8 mouse cellular contexts compared by ENCODE assay signal in genomic region chr5:24902835-24903234, GRCm38 (mm10).
A peak's percentile ranks its signal among the peaks of the same experiment; 100 is the strongest.
DNase-seq lines count a peak whose midpoint lies in the region; ATAC-seq and TF ChIP-seq lines count a peak whose summit lies in the region.

No protein-coding gene starts in this region.

- no peak overlapping the region for H3K27ac ChIP-seq in forebrain, embryonic 11.5 days (ENCODE audit: low read depth, low read length)

- CTCF ChIA-PET in Patski (lab: Charles Lee): interaction anchor here (1.4 kb wide), 1 partner anchor 18 kb away, joined by 4 read pairs; no protein-coding TSS in a partner anchor

- POLR2A ChIA-PET in Patski (lab: Charles Lee): no interaction called here

- 28% methylated on average over 4 of the region's 4 CpGs for WGBS in forebrain, embryonic 11.5 days

- no peaks in the 10 kb centered on the region for H3K27me3 ChIP-seq in Patski
- H3K27me3 ChIP-seq in forebrain, embryonic 11.5 days (ENCODE audit: control insufficient read depth, insufficient read depth, low read length): no peaks in the 10 kb centered on the region

- no peak for ATAC-seq in Patski
- ATAC-seq in forebrain, embryonic 11.5 days (replicated peaks; ENCODE audit: low FRiP score): no peak

- no peak overlapping the region for H3K9ac ChIP-seq in forebrain, embryonic 11.5 days (ENCODE audit: low read length)

- in situ Hi-C loops in Patski (cut with MboI; ENCODE audit: low pct_unique_long_range_greater_than_20kb): no loop called here

- H3K4me2 ChIP-seq in forebrain, embryonic 11.5 days (ENCODE audit: low read depth, low read length, severe bottlenecking): no peak overlapping the region

- H3K4me3 ChIP-seq in forebrain, embryonic 11.5 days (ENCODE audit: low read depth, low read length): no peak overlapping the region

- no peaks in the 10 kb centered on the region for H3K9me3 ChIP-seq in forebrain, embryonic 11.5 days (ENCODE audit: control insufficient read depth, low read length)

- DNase-seq in layer of hippocampus, postnatal 10 days (ENCODE audit: low spot score in 2 of 2): peak; percentile 29 to 37
- no peak for DNase-seq in layer of hippocampus, adult 8-10 months (ENCODE audit: low spot score in 2 of 2)
- DNase-seq in Patski (ENCODE audit: low read depth, low spot score): no peak
- peak; percentile 66 for DNase-seq in embryo, embryonic 11 days
- DNase-seq in kidney, postnatal 10 days: peak; percentile 52
- DNase-seq in natural killer cell, adult 2 months (ENCODE audit: low spot score in 2 of 2): peak; percentile 26 to 40
- no peak for DNase-seq in layer of hippocampus, postnatal 14 days (ENCODE audit: low spot score in 2 of 2)
- no peak for DNase-seq in forebrain, embryonic 11.5 days (ENCODE audit: low spot score)

- TF ChIP-seq CTCF in Patski (IDR thresholded peaks at IDR 0.05): peak; percentile 76

- H3K36me3 ChIP-seq in forebrain, embryonic 11.5 days (ENCODE audit: control insufficient read depth, insufficient read depth, low read length): no peaks in the 10 kb centered on the region

- peaks cover 5% of the 10 kb centered on the region; the same call in 1 of the 2 replicates for H3K4me1 ChIP-seq in forebrain, embryonic 11.5 days (replicated peaks; ENCODE audit: control insufficient read depth, insufficient read depth, low read length)

Comparison
In these comparisons a context has a peak if more than half of its experiments do, and no peak if none do; other contexts are left out.
1. DNase-seq: peak in layer of hippocampus, postnatal 10 days (2 of 2), embryo, embryonic 11 days (single experiment), kidney, postnatal 10 days (single experiment) and natural killer cell, adult 2 months (2 of 2); none in layer of hippocampus, adult 8-10 months (0 of 2), Patski (single experiment), layer of hippocampus, postnatal 14 days (0 of 2) and forebrain, embryonic 11.5 days (single experiment).